Mouse (Mus musculus) liver, embryonic 14.5 days (tissue): ENCODE data around the gene Grik5. TPM values are rescaled to one million over a fixed set of nuclear protein-coding genes. Genes with fewer than 3 reads are reported as not detected.
A peak's percentile ranks its signal among the peaks of the same experiment; 100 is the strongest.

Experiments
- ATAC-seq: fragments of 200-750 bp; cut with Nextera tagmentation; 2 replicates; pipeline ENCODE4 v1.8.0; 2017; ENCODE audit warnings: moderate number of reproducible peaks, mild to moderate bottlenecking, moderate library complexity; ENCODE audit not compliant: insufficient read depth
- DNase-seq, 3 experiments: peaks; one replicate each; pipeline ENCODE4 v3.0.0-alpha.2; 2012 to 2013; ENCODE audit warnings: low read depth in 3 of 3, low spot score in 3 of 3
- H3K27ac ChIP-seq: fragments of 300-500 bp; sonication (generic); 2 replicates; pipeline ENCODE4 v1.5.1; 2014; ENCODE audit warnings: moderate library complexity, mild to moderate bottlenecking, control low read depth, inconsistent platforms
- H3K27me3 ChIP-seq: fragments of 300-500 bp; sonication (generic); 2 replicates; pipeline ENCODE4 v1.6.1; 2014; ENCODE audit warnings: mild to moderate bottlenecking, low read length, moderate library complexity; ENCODE audit not compliant: control insufficient read depth, insufficient read depth
- H3K36me3 ChIP-seq: fragments of 300-500 bp; sonication (generic); replicated peaks from 2 replicates; pipeline ENCODE4 v1.6.1; 2014; ENCODE audit warnings: low read depth; ENCODE audit not compliant: control insufficient read depth, insufficient read depth
- H3K4me1 ChIP-seq, 2 experiments: fragments of 200-500 bp in 1 of 2; fragments of 300-500 bp in 1 of 2; sonication (generic) in 1 of 2; replicated peaks; 2 replicates each; pipeline ENCODE4 v1.6.1; 2012 to 2014; ENCODE audit warnings: antibody characterized with exemption in 1 of 2, inconsistent platforms in 1 of 2, low read length in 1 of 2; ENCODE audit not compliant: control insufficient read depth in 2 of 2, insufficient read depth in 2 of 2
- H3K4me2 ChIP-seq: fragments of 300-500 bp; sonication (generic); 2 replicates; pipeline ENCODE4 v1.6.1; 2014; ENCODE audit warnings: low read depth, mild to moderate bottlenecking, control low read depth, moderate library complexity
- H3K4me3 ChIP-seq, 2 experiments: fragments of 200-500 bp in 1 of 2; fragments of 300-500 bp in 1 of 2; sonication (generic) in 1 of 2; 2 replicates each; pipeline ENCODE4 v1.5.1; 2012 to 2014; ENCODE audit warnings: low read depth in 2 of 2, low read length in 2 of 2, mild to moderate bottlenecking in 2 of 2, control low read depth in 1 of 2, inconsistent platforms in 1 of 2, moderate library complexity in 1 of 2; ENCODE audit not compliant: insufficient read depth in 1 of 2
- H3K9ac ChIP-seq: fragments of 300-500 bp; sonication (generic); replicated peaks from 2 replicates; pipeline ENCODE4 v1.6.1; 2014; ENCODE audit warnings: mild to moderate bottlenecking, control low read depth, moderate library complexity
- H3K9me3 ChIP-seq: fragments of 300-500 bp; sonication (generic); 2 replicates; pipeline ENCODE4 v1.6.1; 2016; ENCODE audit warnings: low read length, mixed read lengths; ENCODE audit not compliant: control insufficient read depth
- CTCF ChIP-seq: IDR thresholded peaks from 2 replicates; pipeline ENCODE4 v1.5.1; 2016; ENCODE audit warnings: antibody characterized with exemption, low read depth, control low read depth
- EP300 ChIP-seq: IDR thresholded peaks from 2 replicates; pipeline ENCODE4 v1.6.1; 2016; ENCODE audit warnings: antibody characterized with exemption, low read depth
- WGBS: fragments of 180-500 bp; shearing (Covaris S2); extraction: QIAGEN DNeasy Blood & Tissue Kit; methylation state at CpG from one replicate; pipeline ENCODE4 v1.1.7; 2014; ENCODE audit not compliant: insufficient replicate concordance; 5-methylcytosine and 5-hydroxymethylcytosine counted together
- polyA plus RNA-seq, 2 experiments: library from polyadenylated mRNA; depleted of rRNA in 1 of 2; stranded (reverse) in 1 of 2; unstranded in 1 of 2; fragments of >200 nt; fragmentation: Nextera tagmentation in 1 of 2; extraction: Ambion mirVana in 1 of 2; gene quantifications; 2 replicates each; pipeline versions ENCODE4 v1.2.1 to v1.2.3; 2012 to 2014

Gene Grik5
- 4.9 and 6.1 TPM in 2 replicates for polyA plus RNA-seq (2012; rRNA removed)
- 0.37 and 0.54 TPM in 2 replicates for polyA plus RNA-seq (2014; fragmentation: Nextera tagmentation; extraction: Ambion mirVana)

DNA sequence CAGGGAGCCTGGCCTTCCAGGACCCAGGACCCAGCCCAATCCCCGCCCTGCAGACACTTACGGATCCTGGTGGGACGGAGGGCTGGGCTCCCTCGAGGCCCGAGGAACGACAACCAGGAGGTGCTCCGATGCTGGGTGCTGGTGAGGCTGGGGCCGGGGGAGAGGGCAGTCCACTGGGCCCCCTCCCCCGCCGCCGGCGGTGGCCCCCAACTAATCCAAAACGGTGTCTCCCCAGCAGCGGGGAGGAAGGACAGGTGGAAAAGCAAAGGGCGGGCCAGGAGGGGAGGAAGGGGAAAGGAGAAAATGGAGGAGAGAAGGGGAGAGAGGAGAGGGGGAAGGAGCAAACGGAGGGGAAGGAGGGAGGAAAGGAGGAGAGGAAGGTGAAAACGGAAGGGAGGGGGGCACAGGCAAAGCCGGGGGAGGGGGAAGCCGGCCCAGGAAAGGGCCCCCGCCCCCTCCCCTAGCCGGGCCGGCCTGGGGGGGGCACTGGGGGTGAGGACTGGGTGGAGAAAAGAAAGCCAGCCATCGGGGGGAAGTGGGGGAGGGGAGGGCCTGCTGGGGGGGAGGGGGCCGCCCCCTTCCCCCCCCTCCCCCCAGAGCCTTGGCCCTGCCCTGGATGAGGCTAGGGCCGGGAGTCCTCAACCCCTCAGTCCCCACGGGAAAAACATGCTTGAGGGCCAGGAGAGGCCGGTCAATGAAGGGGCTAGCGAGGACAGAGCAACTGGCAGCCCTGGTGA is at the start of gene Grik5, which contains the start of gene Zfp574:
Grik5 (minus strand) TSS at position 368 of the 737 bp plus-strand sequence.
Zfp574 (plus strand) TSS at position 589 of the 737 bp plus-strand sequence.
- WGBS, result 5% methylated on average over 28 of the region's 28 CpGs
- H3K27ac ChIP-seq, result no peak within 1 kb of the TSS
- no peak for DNase-seq
- peak within 1 kb of the TSS; percentile 75 for H3K4me2 ChIP-seq
- H3K4me3 ChIP-seq, result peak within 1 kb of the TSS; percentile 53 to 70
- no peaks in the 10 kb centered on the region for H3K27me3 ChIP-seq
- H3K9ac ChIP-seq, result peak within 1 kb of the TSS; percentile 54
- TF ChIP-seq CTCF (no peak), EP300 (no peak)
- peaks cover 7 to 15% of the 10 kb centered on the region in 2 experiments for H3K4me1 ChIP-seq
- H3K36me3 ChIP-seq, result no peaks in the 10 kb centered on the region
- H3K9me3 ChIP-seq, result no peaks in the 10 kb centered on the region
- ATAC-seq, result no peak

DNA sequence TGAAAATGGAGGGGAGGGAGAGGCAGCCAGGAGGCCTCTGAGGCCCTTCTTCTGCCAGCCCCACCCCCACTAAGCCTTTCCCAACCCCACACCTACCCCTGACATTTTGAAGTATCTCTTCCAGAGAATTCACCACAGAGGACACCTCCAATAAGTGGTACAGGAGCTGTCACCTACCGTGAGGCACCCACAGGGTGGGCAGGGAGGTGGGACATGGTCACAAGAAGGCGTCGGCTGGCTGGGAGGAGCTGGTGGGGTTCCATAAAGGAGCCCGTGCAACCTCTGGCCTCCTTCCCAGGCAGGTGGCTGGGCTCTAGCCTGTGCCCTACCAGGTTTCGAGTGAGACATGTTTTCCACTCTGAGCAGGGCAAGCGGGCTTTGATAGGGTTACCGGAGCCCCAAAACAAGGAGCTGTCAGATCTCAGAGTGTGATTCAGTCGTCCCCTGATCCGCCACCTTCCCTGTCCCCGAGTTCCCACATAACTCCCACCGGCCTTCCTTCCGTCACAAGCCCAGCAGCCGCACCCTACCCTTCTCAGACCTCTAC is 49.2 kb upstream of the Grik5 start:
- Histone ChIP-seq H3K9me3 (no peaks in the 10 kb centered on the region), H3K4me2 (no peak overlapping the region), H3K27ac (no peak overlapping the region), H3K9ac (no peak overlapping the region), H3K36me3 (no peaks in the 10 kb centered on the region), H3K4me3 (no peak overlapping the region), H3K4me1 (no peaks in the 10 kb centered on the region), H3K27me3 (no peaks in the 10 kb centered on the region)
- DNase-seq, result no peak
- WGBS, result 60% methylated on average over 13 of the region's 13 CpGs
- TF ChIP-seq CTCF (no peak), EP300 (no peak)
- ATAC-seq, result no peak

DNA sequence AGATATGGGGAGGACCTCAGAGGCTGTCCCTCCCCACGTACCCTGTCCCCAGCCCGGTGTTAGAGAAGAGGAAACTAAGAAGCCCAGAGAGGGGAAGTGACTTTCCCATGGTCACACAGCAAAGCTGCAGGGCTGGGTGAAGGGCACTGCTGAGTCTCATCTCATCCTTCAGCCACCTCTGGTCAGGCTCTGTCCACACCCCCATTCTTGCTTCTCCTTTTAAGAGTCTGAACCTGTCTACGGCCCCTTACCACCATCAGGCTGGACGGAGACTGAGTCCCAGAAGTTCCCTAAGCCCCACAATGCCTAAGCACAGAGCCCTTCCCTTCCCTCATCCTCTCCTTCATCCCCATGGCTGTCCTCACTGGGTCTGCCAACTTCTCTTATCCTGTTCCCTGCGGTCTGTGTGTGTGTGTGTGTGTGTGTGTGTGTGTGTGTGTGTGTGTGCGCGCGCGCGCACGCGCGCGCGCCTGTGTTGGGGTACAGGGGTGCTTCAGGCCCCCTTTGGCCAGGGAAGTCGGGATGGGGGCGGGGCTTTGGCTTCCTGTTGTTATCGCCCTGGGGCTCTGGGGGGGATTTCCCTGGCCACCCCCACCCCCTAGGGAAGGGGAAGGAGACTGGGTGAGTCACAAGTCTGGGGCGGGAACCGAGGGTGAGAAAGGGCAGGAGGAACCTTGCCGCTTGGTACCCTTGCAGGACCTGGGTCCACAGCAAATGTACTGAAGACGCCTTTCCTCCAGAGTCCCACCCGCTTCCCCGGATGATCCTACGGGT is 48.1 kb upstream of the Grik5 start:
- 34% methylated on average over 25 of the region's 25 CpGs for WGBS
- H3K9ac ChIP-seq, result no peak overlapping the region
- no peaks in the 10 kb centered on the region for H3K36me3 ChIP-seq
- DNase-seq, result no peak
- ATAC-seq, result peak; percentile 23; the same call in 1 of the 2 replicates
- H3K4me2 ChIP-seq, result no peak overlapping the region
- H3K27ac ChIP-seq, result no peak overlapping the region
- TF ChIP-seq CTCF, result no peak
- TF ChIP-seq EP300, result no peak
- no peaks in the 10 kb centered on the region for H3K9me3 ChIP-seq
- H3K27me3 ChIP-seq, result no peaks in the 10 kb centered on the region
- no peak overlapping the region for H3K4me3 ChIP-seq
- H3K4me1 ChIP-seq, result no peaks in the 10 kb centered on the region

DNA sequence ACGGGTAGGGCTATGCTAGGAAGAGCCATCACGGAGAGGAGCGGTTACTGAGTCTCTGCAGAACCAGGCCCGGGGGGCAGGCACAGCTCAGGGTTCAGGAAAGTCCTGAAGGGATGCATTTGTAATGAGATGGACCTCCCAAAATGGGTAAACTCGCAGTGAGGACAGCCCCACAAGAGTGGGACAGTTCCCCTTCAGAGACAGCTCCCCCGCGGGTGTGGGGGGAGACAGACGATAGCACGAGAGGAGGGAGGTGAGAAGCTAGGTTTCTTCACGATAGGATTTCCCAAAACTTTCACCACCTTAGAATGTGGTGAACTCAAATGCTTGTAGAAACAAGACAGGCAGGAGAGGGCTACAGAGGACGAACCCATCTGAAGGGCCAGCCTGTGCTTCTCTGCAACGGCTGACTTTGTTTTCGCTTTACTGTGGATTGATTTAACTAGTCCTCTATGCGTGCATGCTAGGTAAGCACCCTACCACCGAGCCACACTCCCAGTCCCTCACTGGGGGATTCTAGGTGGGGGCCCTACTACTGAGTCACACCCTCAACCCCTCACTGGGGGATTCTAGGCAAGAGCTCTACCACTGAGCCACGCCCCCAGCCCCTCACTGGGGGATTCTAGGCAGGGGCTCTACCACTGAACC is 40.9 kb upstream of the Grik5 start:
- TF ChIP-seq EP300 (no peak), CTCF (no peak)
- Histone ChIP-seq H3K9me3 (no peaks in the 10 kb centered on the region), H3K27me3 (no peaks in the 10 kb centered on the region), H3K4me2 (no peak overlapping the region), H3K4me3 (no peak overlapping the region), H3K27ac (no peak overlapping the region), H3K36me3 (no peaks in the 10 kb centered on the region), H3K4me1 (no peaks in the 10 kb centered on the region), H3K9ac (no peak overlapping the region)
- 71% methylated on average over 16 of the region's 16 CpGs for WGBS
- no peak for ATAC-seq
- DNase-seq, result no peak
